Mouse (Mus musculus): ENCODE measurements around the gene Nlrp3.
"Not testable (repeated sequence)": the region's sequence is repeated elsewhere in the genome, so short reads cannot be mapped to it uniquely, and the experiment has no call there.

The Nlrp3 gene

DNA sequence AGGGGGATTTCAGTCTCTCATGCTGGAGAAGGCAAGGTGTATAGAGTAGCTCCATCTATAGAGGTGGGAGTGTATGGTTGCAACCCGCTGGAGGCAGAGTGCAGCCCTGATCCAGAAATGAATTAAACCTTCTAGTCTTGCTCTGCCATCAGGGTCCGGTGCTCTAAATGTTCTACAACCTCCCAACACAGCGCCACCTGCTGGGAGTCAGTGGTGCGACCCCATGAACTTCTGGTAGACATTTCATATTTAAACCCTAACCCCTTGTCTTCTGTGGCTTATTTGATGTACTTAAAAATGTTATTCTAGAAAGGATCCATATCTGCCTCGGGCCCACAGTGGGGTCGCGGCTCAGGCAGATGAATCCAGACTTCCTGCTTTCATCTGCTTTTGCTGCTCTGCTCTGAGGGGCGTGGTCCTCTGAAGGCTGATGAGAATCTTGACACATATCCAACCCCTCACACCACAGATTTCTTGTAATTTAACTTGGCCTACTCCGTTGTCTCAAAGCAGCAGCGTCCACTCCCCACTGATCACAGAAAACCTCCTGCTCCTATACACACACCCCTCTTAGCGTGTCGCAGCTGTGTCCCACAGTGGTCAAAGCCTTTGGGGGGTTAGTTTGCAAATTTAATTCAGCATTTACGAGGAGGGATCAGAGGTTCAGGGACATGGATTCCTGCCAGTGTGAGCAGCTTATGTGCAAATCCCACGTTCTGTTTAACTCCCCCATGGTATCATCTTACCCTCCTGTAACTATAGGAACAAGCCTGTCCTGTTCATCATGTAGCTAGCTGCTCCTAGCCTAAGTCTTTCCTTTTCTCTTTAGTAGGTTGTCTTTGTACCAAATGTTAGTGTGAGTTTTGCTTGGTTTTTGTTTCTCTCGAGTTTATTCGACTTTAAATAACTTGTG lies 3.9 kb upstream of the Nlrp3 start:
- peak; percentile 49 for DNase-seq

GRCm38 (mm10) chr11:59538387-59538786 lies 3.0 kb upstream of the Nlrp3 start:
- peak; percentile 82 for DNase-seq

GRCm38 (mm10) chr11:59540123-59540522 lies 1.2 kb upstream of the Nlrp3 start:
- DNase-seq, result no peak

- DNase-seq, result no peak
Observed at GRCm38 (mm10) chr11:59542442-59542841, 1.1 kb downstream of the Nlrp3 start.

- no peak for DNase-seq
Observed at GRCm38 (mm10) chr11:59543376-59543775, 2.0 kb downstream of the Nlrp3 start.

- no peak for DNase-seq
Observed at GRCm38 (mm10) chr11:59544005-59544404, 2.6 kb downstream of the Nlrp3 start.

- no peak for DNase-seq
Observed at GRCm38 (mm10) chr11:59554127-59554526, 12.8 kb downstream of the Nlrp3 start.

- no peak for DNase-seq
Observed at GRCm38 (mm10) chr11:59554535-59554934, 13.2 kb downstream of the Nlrp3 start.

DNA sequence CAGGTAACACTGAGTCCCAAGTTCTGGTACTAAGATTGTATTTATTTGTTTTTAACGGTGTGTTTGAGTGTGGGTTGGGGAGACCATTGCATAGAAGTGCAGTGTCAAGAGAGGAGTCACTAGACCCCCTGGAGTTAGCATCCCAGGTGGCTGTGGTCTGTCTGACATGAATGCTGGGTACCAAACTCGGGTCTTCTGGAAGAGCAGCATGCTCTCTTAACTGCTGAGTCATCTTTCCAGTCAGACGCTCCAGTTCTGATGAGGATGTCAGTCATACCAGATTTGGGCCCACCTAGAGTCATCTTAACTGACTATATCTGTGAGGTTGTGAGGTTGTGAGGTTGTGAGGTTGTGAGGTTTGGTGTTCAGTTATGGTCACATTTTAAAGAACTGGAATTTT lies 19.5 kb downstream of the Nlrp3 start:
- no peak for DNase-seq

- no peak for DNase-seq
Observed at GRCm38 (mm10) chr11:59562336-59562735, 21.0 kb downstream of the Nlrp3 start.

DNA sequence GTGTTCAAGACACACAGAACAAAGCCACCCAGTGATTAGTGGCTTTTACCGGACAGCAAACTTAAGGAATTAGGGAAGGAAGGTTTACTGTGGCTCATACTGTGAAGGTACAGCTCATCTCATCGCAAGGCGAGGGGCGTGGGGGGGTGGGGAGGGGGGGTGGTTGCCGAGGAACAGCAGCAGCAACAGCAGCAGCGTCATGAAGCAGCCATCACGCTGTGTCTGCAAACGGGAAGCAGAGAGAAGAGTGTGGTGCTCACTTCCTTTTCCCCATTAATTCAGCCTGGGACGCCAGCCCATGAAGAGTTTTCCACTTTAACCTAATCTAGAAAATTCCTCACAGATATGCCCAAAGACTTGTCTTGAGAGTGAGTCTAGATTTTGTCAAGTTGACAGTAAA lies 21.5 kb downstream of the Nlrp3 start:
- DNase-seq, result no peak

DNA sequence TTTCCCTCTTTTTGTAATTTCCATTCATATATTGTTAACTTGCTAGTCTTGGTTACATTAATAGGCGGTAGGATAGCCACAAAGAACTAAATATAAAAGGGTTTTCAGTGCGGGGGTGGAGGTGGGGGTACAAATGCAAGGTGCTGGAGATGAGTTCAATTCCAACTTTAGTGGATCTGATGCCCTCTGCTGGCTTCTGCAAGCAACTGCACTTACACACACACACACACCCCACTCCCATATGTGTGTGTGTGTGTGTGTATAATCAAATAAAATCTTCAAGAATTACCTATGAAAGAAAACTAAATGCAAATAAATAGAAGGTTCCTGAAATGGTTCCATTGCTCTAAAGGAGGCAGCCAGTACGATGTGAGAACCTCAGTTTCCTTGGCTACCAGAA lies 27.9 kb downstream of the Nlrp3 start:
- peak; percentile 16 for DNase-seq

- DNase-seq, result no peak
Observed at GRCm38 (mm10) chr11:59575726-59576125, 34.4 kb downstream of the Nlrp3 start.

DNA sequence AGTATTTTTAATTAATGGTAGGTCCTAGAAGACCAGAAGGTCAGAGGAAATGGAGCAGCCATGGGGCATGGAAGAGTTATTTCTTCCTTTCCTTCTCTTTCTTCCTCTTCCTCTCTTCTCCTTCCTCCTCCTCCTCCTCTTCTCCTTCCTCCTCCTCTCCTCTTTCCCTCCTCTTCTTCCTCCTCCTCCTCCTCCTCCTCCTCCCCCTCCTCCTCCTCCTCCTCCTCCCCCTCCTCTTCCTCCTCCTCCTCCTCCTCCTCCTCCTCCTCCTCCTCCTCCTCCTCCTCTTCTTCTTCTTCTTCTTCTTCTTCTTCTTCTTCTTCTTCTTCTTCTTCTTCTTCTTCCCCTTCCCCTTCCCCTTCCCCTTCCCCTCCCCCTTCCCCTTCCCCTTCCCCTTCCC lies 34.8 kb downstream of the Nlrp3 start, which contains the start of gene Olfr222:
Gene Olfr222 (minus strand): TSS at position 101 of the 400 bp plus-strand sequence.
- DNase-seq, result not testable (repeated sequence)

GRCm38 (mm10) chr11:59584539-59584938 lies 43.2 kb downstream of the Nlrp3 start:
- peak; percentile 28 for DNase-seq

DNA sequence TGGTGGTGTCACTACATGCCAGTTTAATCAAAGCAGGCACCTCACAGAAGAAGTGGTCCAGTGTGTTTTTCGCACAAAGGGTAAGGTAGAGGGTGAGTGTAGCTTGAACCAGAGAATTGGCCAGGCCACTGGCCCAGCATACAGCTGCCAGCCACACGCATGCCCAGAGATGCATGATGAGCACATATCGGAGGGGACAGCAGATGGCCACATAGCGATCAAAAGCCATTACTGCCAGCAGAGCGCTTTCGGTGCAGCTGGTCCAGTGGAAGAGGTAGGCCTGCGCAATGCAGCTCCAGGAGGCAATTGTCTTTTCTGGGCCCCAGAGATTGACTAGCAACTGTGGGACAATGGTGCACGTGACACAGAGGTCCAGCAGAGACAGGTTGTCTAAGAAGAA lies 48.1 kb downstream of the Nlrp3 start:
- no peak for DNase-seq

GRCm38 (mm10) chr11:59593189-59593588 lies 51.8 kb downstream of the Nlrp3 start, which contains the start of gene Olfr223:
Olfr223 (minus strand) TSS chr11:59593289.
- DNase-seq, result no peak

DNA sequence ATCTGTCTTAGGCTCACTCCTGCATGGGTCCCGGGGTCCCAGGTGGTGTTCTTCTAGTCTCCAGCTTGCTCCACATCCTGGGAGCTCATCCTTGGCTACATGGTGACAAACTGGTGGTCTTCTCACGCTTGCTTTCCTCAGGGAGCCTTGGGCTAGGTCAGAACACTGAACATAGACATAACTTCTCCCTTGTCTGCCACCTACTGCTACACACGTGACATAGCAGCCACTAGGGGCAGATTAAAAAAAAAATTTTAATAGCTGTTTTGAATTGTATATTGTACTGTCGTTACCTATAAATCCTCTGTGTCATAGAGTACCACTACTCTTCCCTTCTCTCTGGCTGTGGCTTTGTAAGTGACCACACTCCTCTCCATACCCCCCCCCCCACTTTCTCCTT lies 54.7 kb downstream of the Nlrp3 start:
- DNase-seq, result no peak

GRCm38 (mm10) chr11:59596950-59597349 lies 55.6 kb downstream of the Nlrp3 start:
- DNase-seq, result no peak

DNA sequence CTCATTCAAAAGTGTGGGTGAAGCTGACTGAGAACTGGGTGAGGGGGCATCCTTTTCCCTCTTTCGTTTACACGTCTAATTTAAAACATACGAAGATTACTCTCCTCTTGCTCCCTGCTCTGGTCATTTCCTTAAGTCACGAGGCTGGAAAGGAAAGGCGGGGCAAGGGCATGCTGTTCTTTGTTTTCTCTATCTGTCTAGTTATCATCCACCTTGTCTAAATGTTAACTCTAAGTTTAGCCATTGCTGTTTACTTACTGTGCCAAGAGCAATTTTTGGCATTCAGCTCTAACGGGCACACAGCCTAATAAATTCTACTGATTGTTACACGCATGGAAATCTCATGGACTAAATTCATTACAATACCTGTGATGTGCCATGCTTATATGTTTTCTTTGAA lies 57.8 kb downstream of the Nlrp3 start:
- DNase-seq, result peak; percentile 5

DNA sequence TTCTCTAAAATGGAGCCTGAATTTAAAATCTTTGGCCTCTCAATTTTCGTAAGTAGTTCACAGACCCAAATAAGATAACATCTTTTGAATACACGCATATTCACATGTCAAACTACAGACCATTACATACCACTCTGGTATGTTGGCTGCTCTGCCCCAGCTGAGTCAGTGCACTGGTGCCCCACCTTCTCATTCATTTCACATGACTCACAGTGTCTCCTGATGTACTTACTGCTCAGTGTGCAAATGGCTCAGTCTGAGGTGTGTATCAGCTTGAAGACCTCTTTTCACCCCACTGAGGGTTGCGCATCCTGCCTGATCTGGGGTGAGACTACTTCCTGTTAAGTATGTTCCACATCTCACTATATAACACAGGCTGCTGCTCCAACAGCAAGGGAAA lies 59.5 kb downstream of the Nlrp3 start:
- no peak for DNase-seq

DNA sequence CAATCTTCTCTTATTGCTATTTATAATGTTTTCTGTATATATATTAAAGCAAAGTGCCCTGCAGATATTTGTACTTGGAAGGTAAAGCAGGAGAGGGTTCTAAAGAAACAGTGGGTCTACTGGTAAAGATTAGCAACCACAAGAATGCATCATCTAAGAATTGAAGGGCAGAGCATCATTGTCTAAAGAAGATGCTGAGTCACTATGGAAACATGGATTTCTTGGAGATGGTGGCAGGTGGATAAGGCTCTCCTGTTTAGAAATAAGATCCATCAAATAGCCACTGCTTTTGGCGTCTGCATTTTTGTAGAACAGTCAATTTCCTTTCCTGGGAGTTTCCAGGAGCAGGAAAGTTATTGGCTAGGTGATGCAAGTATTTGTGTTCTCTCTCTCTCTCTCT lies 60.9 kb downstream of the Nlrp3 start:
- no peak for DNase-seq

DNA sequence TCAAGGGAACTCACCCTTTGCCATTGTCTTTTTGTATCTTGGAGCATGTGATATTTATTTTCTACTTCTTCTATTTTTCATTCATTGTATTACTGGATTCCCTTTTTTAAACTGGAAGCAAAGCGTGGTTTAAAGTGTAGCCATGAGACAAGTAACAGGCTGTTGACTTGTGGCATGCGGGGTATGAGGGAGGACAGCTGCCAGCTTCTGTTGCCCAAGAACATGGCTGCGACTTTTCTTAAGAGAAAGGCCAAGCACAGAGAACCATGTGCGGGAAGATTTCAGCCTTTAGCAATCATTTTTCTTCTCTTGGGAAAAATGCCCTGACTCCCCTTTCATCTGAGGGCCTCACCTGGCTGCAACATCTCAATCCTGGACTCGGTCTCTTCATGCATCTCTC lies 70.3 kb downstream of the Nlrp3 start:
- peak; percentile 50 for DNase-seq

DNA sequence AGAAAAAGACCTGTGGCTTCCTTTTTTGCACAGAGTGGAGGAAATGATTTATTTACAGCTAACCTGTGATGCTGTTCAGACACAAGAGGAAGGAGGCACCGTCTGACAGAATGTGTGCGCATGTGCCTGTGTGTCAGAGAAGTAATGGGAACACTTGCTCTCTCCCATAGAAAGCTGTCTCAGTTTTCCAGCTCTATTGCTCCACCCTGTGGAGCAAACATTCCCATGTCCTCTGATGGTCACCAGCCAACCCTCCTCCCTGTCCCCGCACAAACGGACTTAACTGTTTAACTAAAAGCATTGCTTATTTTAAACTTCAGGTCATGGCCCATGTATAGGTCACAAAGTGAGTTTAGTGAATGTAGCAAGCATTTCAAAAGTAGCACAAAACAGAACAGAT lies 72.8 kb downstream of the Nlrp3 start:
- peak; percentile 76 for DNase-seq

All from lung, postnatal 10 days (tissue).